Mouse (Mus musculus) midbrain, embryonic 14.5 days (tissue): ENCODE measurements at regions not wholly inside any gene's neighbourhood (a gene's known extent, or its start where the extent isn't known, plus 50 kb on each side); places are given as distances from the start of the nearest gene placed in this dataset.

Experiments
- ATAC-seq: fragments of 200-750 bp; cut with Nextera tagmentation; 2 replicates; pipeline ENCODE4 v1.8.0; 2017; ENCODE audit warnings: moderate number of reproducible peaks, moderate library complexity; ENCODE audit not compliant: low FRiP score, low TSS enrichment
- DNase-seq: peaks from one replicate; pipeline ENCODE4 v3.0.0-alpha.2; 2015
- H3K27ac ChIP-seq: fragments of 300-500 bp; sonication (generic); replicated peaks from 2 replicates; pipeline ENCODE4 v1.5.1; 2014; ENCODE audit warnings: mild to moderate bottlenecking, low read depth, low read length, moderate library complexity
- H3K27me3 ChIP-seq: fragments of 300-500 bp; sonication (generic); 2 replicates; pipeline ENCODE4 v1.6.1; 2014; ENCODE audit warnings: low read length, control low read depth, mixed read lengths; ENCODE audit not compliant: control insufficient read depth, insufficient read depth
- H3K36me3 ChIP-seq: fragments of 300-500 bp; sonication (generic); 2 replicates; pipeline ENCODE4 v1.6.1; 2014; ENCODE audit warnings: low read length, control low read depth; ENCODE audit not compliant: control insufficient read depth, insufficient read depth
- H3K4me1 ChIP-seq: fragments of 300-500 bp; sonication (generic); 2 replicates; pipeline ENCODE4 v1.6.1; 2014; ENCODE audit warnings: mild to moderate bottlenecking, antibody characterized with exemption, low read length, control low read depth; ENCODE audit not compliant: control insufficient read depth, insufficient read depth
- H3K4me2 ChIP-seq: fragments of 300-500 bp; sonication (generic); 2 replicates; pipeline ENCODE4 v1.6.1; 2014; ENCODE audit warnings: mild to moderate bottlenecking, low read length, moderate library complexity
- H3K4me3 ChIP-seq: fragments of 300-500 bp; sonication (generic); replicated peaks from 2 replicates; pipeline ENCODE4 v1.5.1; 2014; ENCODE audit warnings: low read depth, low read length
- H3K9ac ChIP-seq: fragments of 300-500 bp; sonication (generic); replicated peaks from 2 replicates; pipeline ENCODE4 v1.6.1; 2014; ENCODE audit warnings: mild to moderate bottlenecking, low read length, moderate library complexity
- H3K9me3 ChIP-seq: fragments of 300-500 bp; sonication (generic); 2 replicates; pipeline ENCODE4 v1.6.1; 2016; ENCODE audit warnings: low read length, control low read depth, mixed read lengths; ENCODE audit not compliant: control insufficient read depth
- whole genome bisulfite sequencing: fragments of 180-500 bp; shearing (Covaris S2); extraction: QIAGEN DNeasy Blood & Tissue Kit; methylation state at CpG from one replicate; pipeline ENCODE4 v1.1.7; 2014; 5-methylcytosine and 5-hydroxymethylcytosine counted together

- H3K4me1 ChIP-seq: no peaks in the 10 kb centered on the region
- ATAC-seq: no peak
- no peak overlapping the region for H3K4me3 ChIP-seq
- H3K9me3 ChIP-seq: no peaks in the 10 kb centered on the region
- no peak overlapping the region for H3K9ac ChIP-seq
- H3K27ac ChIP-seq: no peak overlapping the region
- no peaks in the 10 kb centered on the region for H3K27me3 ChIP-seq
- no peaks in the 10 kb centered on the region for H3K36me3 ChIP-seq
- 88% methylated on average over 4 of the region's 4 CpGs for WGBS
- no peak overlapping the region for H3K4me2 ChIP-seq
- DNase-seq: no peak
Measured at GRCm38 (mm10) chr5:59103358-59104077, 1385.8 kb downstream of the Pcdh7 start.

GRCm38 (mm10) chr5:59138316-59138715 lies 1420.5 kb downstream of the Pcdh7 start:
- H3K27me3 ChIP-seq: no peaks in the 10 kb centered on the region
- H3K27ac ChIP-seq: no peak overlapping the region
- H3K9me3 ChIP-seq: no peaks in the 10 kb centered on the region
- no peak overlapping the region for H3K4me2 ChIP-seq
- WGBS: 27% methylated on average over 7 of the region's 7 CpGs
- ATAC-seq: no peak
- H3K4me1 ChIP-seq: 0 out of 2 replicates have a peak, but pooled peaks cover 5% of the 10 kb centered on the region
- no peak overlapping the region for H3K9ac ChIP-seq
- H3K4me3 ChIP-seq: no peak overlapping the region
- H3K36me3 ChIP-seq: no peaks in the 10 kb centered on the region
- peak; percentile 14 for DNase-seq

GRCm38 (mm10) chr5:59138721-59139120 lies 1421.0 kb downstream of the Pcdh7 start:
- no peaks in the 10 kb centered on the region for H3K36me3 ChIP-seq
- no peak overlapping the region for H3K4me3 ChIP-seq
- H3K4me1 ChIP-seq: 0 out of 2 replicates have a peak, but pooled peaks cover 5% of the 10 kb centered on the region
- H3K9me3 ChIP-seq: no peaks in the 10 kb centered on the region
- no peaks in the 10 kb centered on the region for H3K27me3 ChIP-seq
- H3K4me2 ChIP-seq: no peak overlapping the region
- no peak overlapping the region for H3K9ac ChIP-seq
- no peak for ATAC-seq
- peak; percentile 18 for DNase-seq
- 26% methylated on average over 2 of the region's 2 CpGs for WGBS
- H3K27ac ChIP-seq: no peak overlapping the region
